Mouse (Mus musculus) myocyte (in vitro differentiated cells): ENCODE data around the gene Rpl36al.

Experiments used
- CEBPB ChIP-seq: IDR thresholded peaks from 2 replicates; pipeline ENCODE4 v1.6.1; 2011; ENCODE audit warnings: mild to moderate bottlenecking, moderate library complexity; ENCODE audit not compliant: poor library complexity, insufficient read depth, severe bottlenecking
- MAX ChIP-seq: IDR thresholded peaks from one replicate; pipeline ENCODE4 v1.6.1; 2011; ENCODE audit warnings: low read depth, mild to moderate bottlenecking, control low read depth
- MYOD1 ChIP-seq, 3 experiments: IDR thresholded peaks; one replicate each; pipeline ENCODE4 v1.6.1; 2011; ENCODE audit warnings: control low read depth in 2 of 3, low read depth in 2 of 3, mild to moderate bottlenecking in 2 of 3, moderate library complexity in 1 of 3; ENCODE audit not compliant: insufficient read length in 2 of 3, control insufficient read depth in 1 of 3
- POLR2A ChIP-seq: IDR thresholded peaks from one replicate; pipeline ENCODE4 v1.6.1; 2011; ENCODE audit warnings: low read depth, mild to moderate bottlenecking, control low read depth, moderate library complexity; ENCODE audit not compliant: insufficient read length
- POLR2AphosphoS2 ChIP-seq: IDR thresholded peaks from one replicate; pipeline ENCODE4 v1.6.1; 2011; ENCODE audit warnings: low read depth, control low read depth; ENCODE audit not compliant: insufficient read length
- REST ChIP-seq: IDR thresholded peaks from one replicate; pipeline ENCODE4 v1.6.1; 2011; ENCODE audit warnings: mild to moderate bottlenecking, control low read depth, moderate library complexity; ENCODE audit not compliant: insufficient read depth, insufficient read length
- SRF ChIP-seq: IDR thresholded peaks from one replicate; pipeline ENCODE4 v1.6.1; 2011; ENCODE audit warnings: low read depth; ENCODE audit not compliant: control insufficient read depth, insufficient read length
- TCF12 ChIP-seq: IDR thresholded peaks from one replicate; pipeline ENCODE4 v1.6.1; 2011; ENCODE audit warnings: mild to moderate bottlenecking, control low read depth; ENCODE audit not compliant: poor library complexity, insufficient read depth, severe bottlenecking
- TCF3 ChIP-seq: IDR thresholded peaks from one replicate; pipeline ENCODE4 v1.6.1; 2011; ENCODE audit warnings: low read depth, control low read depth; ENCODE audit not compliant: insufficient read length
- USF1 ChIP-seq: IDR thresholded peaks from one replicate; pipeline ENCODE4 v1.6.1; 2011; ENCODE audit warnings: low read depth, mild to moderate bottlenecking, control low read depth, moderate library complexity

GRCm38 (mm10) chr12:69183583-69184308 lies at the start of gene Rpl36al, which contains the start of gene Mgat2:
- TF ChIP-seq POLR2A (peak; percentile 94), POLR2AphosphoS2 (peak; percentile 97), MAX (no peak), MYOD1 (IDR thresholded peaks at IDR 0.05; ENCODE audit: control insufficient read depth in 1 of 3, insufficient read length in 2 of 3, low read depth in 2 of 3) (no peak), TCF3 (peak; percentile 29), CEBPB (no peak), USF1 (no peak), SRF (peak; percentile 38), REST (peak; percentile 46), TCF12 (no peak)
